Mouse (Mus musculus): ENCODE measurements around the gene Spp1.

DNA sequence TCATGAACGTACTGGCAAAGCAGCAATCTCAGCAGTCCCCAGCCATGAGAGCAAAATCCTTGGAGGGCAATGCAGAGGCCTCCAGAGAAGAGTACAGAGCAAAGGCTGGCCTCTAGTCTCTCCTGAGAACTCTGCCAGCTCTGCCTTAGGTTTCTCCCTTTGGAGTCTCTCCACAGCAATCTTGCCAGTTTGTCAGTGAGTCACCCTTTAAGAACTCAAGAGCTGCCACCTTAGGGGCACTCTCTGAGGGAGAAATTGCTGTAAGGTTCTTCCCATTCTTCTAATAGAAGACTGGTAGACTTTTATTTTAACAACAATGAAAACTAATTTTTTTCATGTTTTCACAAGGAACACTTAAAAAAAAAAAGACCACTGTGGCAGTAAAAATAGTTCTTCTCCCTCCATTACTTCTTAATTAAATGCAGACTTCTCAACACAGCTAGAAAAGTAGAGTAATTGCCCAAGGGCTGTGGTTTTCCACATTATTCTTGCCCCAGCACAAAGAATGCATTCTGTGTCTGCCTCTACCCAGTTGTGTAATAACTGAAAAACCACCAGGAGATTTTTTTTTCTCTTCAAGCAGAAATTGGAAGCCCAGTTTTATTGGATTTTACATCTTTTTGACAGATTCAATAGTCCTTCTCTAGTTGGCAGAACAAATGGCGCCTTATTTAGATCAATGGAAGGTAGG, 27.2 kb upstream of the Spp1 start:
- TF ChIP-seq CTCF (IDR thresholded peaks at IDR 0.05; ENCODE audit: low read depth): no peak
- TF ChIP-seq EP300 (IDR thresholded peaks at IDR 0.05; ENCODE audit: low read depth): no peak
